Mouse (Mus musculus): ENCODE results near the gene Rsrc1. TPM values are rescaled to one million over a fixed set of nuclear protein-coding genes. Genes with fewer than 3 reads are reported as not detected.
A peak's percentile ranks its signal among the peaks of the same experiment; 100 is the strongest.

Rsrc1 gene
- polyA plus RNA-seq, 1 experiment from 2014 or later: 37.0 TPM

DNA sequence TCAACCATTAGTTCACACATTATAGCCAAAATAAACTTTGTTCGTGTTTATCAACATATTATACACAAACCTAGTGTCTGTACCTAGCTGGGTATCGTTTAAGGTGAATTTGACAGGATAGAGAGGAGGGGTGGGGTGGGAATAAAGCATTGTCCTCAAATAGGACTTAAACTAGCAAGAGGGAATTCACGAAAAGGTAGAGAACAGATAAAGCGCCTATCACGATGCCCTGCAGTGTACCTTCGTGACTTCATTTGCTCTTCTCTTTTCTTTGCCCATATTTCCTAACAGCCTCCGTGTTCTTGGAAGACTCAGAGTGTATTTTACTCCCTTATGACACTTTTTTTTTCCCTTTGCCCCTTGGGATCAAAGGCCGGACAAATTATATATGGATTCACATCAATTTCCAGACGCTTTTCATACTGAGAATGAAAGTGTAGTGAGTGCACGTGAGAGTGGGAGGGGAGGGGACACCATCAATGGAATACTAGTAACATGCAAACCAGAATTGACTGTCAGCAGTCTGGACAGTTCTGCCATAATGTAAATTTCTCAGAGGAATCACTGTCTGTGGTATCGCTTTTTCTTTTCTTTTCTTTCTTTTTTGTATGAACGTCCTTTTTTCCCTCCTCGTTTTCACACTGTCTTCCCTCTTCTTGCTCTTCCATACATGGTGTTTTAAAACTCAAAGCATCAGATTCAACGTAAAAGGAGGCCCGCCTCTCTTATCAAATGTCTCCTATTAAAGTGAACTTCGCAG, 8.8 kb upstream of the Rsrc1 start:
- H3K4me3 ChIP-seq (ENCODE audit: low read depth, low read length): no peak overlapping the region
- no peaks in the 10 kb centered on the region for H3K9me3 ChIP-seq (ENCODE audit: control insufficient read depth, low read depth, low read length)
- H3K4me2 ChIP-seq (replicated peaks; ENCODE audit: low read depth, low read length): no peak overlapping the region
- no peak overlapping the region for H3K27ac ChIP-seq (ENCODE audit: low read length)
- H3K27me3 ChIP-seq (ENCODE audit: control insufficient read depth, insufficient read depth, low read length): peaks cover 55% of the 10 kb centered on the region
- no peaks in the 10 kb centered on the region for H3K36me3 ChIP-seq (ENCODE audit: control insufficient read depth, insufficient read depth, low read length)
- no peaks in the 10 kb centered on the region for H3K4me1 ChIP-seq (ENCODE audit: control insufficient read depth, insufficient read depth, low read length)
- WGBS: 5% methylated on average over 16 of the region's 16 CpGs
- H3K9ac ChIP-seq (replicated peaks; ENCODE audit: low read depth, low read length): no peak overlapping the region
- no peak for ATAC-seq (ENCODE audit: insufficient number of reproducible peaks, insufficient read depth, low FRiP score, low read depth)

DNA sequence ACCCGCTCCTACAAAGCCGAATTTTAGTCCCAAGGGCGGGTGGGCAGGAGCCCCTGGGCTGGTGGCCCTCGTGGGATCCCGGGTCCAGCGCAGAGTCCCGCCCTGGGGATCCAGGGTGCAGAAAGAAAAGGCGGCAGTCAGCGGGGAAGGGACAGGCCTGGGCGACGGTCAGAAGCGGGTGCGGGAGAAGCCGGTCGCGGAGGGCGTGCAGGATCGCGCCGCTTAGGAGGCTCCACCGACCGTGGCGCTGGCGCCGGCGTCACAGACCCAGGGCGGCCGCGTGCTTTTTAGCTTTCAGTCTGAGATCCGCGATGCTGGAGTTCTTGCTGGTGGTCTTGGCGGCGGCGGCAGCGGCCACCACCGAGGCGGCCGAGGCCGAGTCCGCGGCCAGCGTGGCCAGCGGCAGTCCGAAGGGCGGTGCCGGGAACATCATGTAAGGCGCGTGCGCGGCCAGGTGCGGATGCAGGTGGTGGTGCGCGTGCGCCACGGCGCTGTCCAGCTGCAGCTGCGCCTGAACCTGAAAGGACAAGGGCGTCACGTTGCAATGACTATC, 7.7 kb upstream of the Rsrc1 start:
- ATAC-seq (ENCODE audit: insufficient number of reproducible peaks, insufficient read depth, low FRiP score, low read depth): peak; percentile 88
- Histone ChIP-seq H3K4me3 (ENCODE audit: low read depth, low read length) (peak overlapping the region; percentile 39), H3K36me3 (ENCODE audit: control insufficient read depth, insufficient read depth, low read length) (no peaks in the 10 kb centered on the region), H3K9me3 (ENCODE audit: control insufficient read depth, low read depth, low read length) (no peaks in the 10 kb centered on the region), H3K4me2 (replicated peaks; ENCODE audit: low read depth, low read length) (peak overlapping the region; percentile 58), H3K9ac (replicated peaks; ENCODE audit: low read depth, low read length) (no peak overlapping the region), H3K27ac (ENCODE audit: low read length) (no peak overlapping the region), H3K27me3 (ENCODE audit: control insufficient read depth, insufficient read depth, low read length) (peaks cover 58% of the 10 kb centered on the region), H3K4me1 (ENCODE audit: control insufficient read depth, insufficient read depth, low read length) (no peaks in the 10 kb centered on the region)
- WGBS: under 1% methylated on average over 58 of the region's 59 CpGs

DNA sequence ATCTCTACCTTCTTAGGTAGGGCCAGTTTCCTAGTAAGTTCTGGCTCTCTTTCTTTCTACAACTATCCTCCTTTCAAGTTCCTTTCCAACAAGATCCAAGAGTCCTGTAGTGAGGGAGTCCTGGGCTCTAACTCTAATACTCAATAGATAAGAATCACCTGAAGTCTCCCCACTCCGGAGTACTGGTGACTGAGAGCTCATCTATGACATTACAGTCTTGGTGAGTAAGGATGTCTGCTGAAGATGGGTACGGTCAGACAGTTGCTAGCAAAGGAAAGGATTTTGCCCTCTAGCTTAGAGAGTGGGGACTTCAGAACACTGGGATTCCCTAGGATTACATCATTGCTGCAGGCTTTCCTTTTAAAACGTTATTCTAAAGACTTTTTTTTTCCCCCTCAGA, 6.7 kb upstream of the Rsrc1 start:
- H3K9me3 ChIP-seq (ENCODE audit: control insufficient read depth, low read depth, low read length): no peaks in the 10 kb centered on the region
- no peak overlapping the region for H3K27ac ChIP-seq (ENCODE audit: low read length)
- no peak overlapping the region for H3K4me3 ChIP-seq (ENCODE audit: low read depth, low read length)
- 17% methylated on average over 3 of the region's 3 CpGs for WGBS
- H3K4me2 ChIP-seq (replicated peaks; ENCODE audit: low read depth, low read length): no peak overlapping the region
- no peaks in the 10 kb centered on the region for H3K4me1 ChIP-seq (ENCODE audit: control insufficient read depth, insufficient read depth, low read length)
- H3K27me3 ChIP-seq (ENCODE audit: control insufficient read depth, insufficient read depth, low read length): peaks cover 66% of the 10 kb centered on the region
- H3K36me3 ChIP-seq (ENCODE audit: control insufficient read depth, insufficient read depth, low read length): no peaks in the 10 kb centered on the region
- H3K9ac ChIP-seq (replicated peaks; ENCODE audit: low read depth, low read length): no peak overlapping the region
- no peak for ATAC-seq (ENCODE audit: insufficient number of reproducible peaks, insufficient read depth, low FRiP score, low read depth)

DNA sequence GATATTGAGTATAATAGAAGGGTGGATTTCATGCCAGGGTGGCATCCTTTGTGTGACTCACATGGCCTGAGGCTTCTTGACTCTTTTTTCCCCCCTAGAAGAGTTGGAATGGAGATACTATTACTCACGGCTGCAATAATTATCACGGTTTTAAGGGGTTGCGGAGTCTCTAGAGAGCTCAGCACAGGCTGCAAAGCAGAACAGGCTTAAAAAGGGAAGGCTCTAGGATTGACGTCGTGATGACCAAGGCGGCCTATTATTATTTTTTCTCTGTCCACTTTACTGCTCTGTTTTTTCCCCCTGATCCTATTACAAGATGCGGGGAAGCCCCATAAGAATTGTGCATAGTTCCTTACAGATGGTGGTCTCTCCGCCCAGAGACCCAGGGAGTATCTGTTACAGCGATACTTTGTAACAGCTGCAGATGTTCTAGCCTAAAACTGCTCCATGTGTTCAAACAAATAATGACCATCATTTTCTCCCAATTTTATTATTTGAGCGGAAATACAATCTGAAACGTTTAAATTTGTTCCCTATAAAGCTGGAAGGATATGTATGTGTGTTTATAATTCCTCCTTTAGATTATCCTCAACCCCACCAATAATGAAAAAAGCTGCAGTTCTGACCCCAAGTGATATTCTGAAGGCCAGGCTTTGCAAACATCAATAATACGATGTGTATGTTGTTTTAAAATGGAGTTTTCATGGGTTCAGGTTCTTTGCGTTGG, 4.1 kb upstream of the Rsrc1 start:
- no peaks in the 10 kb centered on the region for H3K9me3 ChIP-seq (ENCODE audit: control insufficient read depth, low read depth, low read length)
- 7% methylated on average over 13 of the region's 13 CpGs for WGBS
- H3K4me3 ChIP-seq (ENCODE audit: low read depth, low read length): no peak overlapping the region
- no peaks in the 10 kb centered on the region for H3K36me3 ChIP-seq (ENCODE audit: control insufficient read depth, insufficient read depth, low read length)
- ATAC-seq (ENCODE audit: insufficient number of reproducible peaks, insufficient read depth, low FRiP score, low read depth): no peak
- H3K27ac ChIP-seq (ENCODE audit: low read length): no peak overlapping the region
- H3K4me1 ChIP-seq (ENCODE audit: control insufficient read depth, insufficient read depth, low read length): peaks cover 5% of the 10 kb centered on the region; the same call in 1 of the 2 replicates
- no peak overlapping the region for H3K4me2 ChIP-seq (replicated peaks; ENCODE audit: low read depth, low read length)
- no peak overlapping the region for H3K9ac ChIP-seq (replicated peaks; ENCODE audit: low read depth, low read length)
- H3K27me3 ChIP-seq (ENCODE audit: control insufficient read depth, insufficient read depth, low read length): peaks cover 62% of the 10 kb centered on the region

DNA sequence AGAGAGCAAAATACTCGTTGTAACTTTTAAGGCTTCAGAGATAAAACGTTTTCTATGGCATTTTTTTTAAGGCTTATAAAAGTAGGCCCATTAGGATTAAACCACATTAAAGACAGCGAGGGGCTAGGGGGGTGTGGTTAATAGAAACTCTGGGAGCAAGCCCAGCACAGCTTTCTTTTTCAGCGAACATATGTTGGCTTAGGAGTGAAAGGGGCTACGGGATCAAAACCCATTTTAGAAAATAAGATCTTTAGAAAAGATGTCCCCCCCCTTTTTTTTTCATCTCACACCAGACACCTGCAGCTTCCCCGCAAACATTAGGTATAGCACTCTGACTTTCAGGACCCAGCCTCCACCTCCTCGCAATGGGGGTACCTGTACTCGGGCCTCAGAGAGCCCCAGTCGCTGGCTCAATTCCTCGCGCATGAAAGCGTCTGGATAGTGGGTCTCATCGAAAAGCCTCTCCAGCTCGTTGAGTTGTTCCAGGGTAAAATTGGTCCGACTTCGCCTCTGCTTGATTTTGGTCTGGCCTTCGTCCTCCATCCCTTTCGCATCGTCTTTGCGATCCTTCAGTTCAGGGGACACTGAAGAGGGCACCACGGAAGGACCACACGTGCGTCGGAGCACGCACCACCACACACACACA, 3.3 kb upstream of the Rsrc1 start:
- Histone ChIP-seq H3K36me3 (ENCODE audit: control insufficient read depth, insufficient read depth, low read length) (no peaks in the 10 kb centered on the region), H3K4me2 (replicated peaks; ENCODE audit: low read depth, low read length) (no peak overlapping the region), H3K9ac (replicated peaks; ENCODE audit: low read depth, low read length) (no peak overlapping the region), H3K27ac (ENCODE audit: low read length) (no peak overlapping the region), H3K4me3 (ENCODE audit: low read depth, low read length) (no peak overlapping the region), H3K27me3 (ENCODE audit: control insufficient read depth, insufficient read depth, low read length) (peaks cover 65% of the 10 kb centered on the region), H3K4me1 (ENCODE audit: control insufficient read depth, insufficient read depth, low read length) (peaks cover 5% of the 10 kb centered on the region; the same call in 1 of the 2 replicates), H3K9me3 (ENCODE audit: control insufficient read depth, low read depth, low read length) (no peaks in the 10 kb centered on the region)
- no peak for ATAC-seq (ENCODE audit: insufficient number of reproducible peaks, insufficient read depth, low FRiP score, low read depth)
- WGBS: 2% methylated on average over 25 of the region's 25 CpGs

DNA sequence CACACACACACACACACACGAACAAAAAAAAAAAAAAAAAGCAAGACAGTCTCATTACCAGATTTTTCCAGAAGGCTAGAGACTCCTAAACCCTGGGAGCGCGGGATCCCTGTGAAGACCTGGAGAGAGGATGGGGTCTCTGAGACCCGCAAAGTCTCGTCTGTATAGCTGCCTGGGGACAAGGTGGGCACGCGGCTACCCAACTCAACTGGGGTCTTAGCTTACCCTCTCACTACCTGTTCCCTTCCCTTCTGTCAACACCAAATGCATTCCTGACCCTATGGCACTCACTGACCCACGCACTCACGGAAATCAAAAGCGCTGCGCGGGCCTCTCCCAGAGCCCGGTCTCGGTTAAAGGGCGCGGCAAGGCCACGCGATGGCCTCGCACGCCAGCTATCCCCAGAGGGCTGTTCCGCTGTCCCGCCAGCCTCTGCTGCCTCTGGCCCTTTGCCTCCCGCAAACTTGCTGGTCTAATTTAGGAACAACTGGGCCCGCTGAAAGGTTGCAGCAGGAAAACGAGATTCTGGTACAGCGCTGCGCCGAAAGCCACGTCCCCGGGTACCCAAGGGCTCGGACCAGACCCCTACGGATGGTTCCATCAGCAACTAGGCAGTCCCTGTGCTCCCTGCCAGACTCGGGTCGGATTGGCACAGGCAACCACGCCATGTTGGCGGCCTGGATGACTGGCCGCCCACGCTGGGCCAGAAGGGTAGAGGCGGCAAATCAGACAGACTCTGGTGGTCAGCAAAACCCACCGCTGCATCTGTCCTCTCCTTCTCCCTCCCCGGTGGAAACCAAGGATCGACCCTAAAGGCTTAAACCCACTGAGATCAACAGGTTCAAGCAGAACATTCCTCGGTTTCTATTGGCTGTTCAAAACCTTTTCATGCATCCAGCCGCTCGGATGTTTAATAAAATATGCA, 2.5 kb upstream of the Rsrc1 start:
- peaks cover 5% of the 10 kb centered on the region; the same call in 1 of the 2 replicates for H3K4me1 ChIP-seq (ENCODE audit: control insufficient read depth, insufficient read depth, low read length)
- H3K9me3 ChIP-seq (ENCODE audit: control insufficient read depth, low read depth, low read length): no peaks in the 10 kb centered on the region
- H3K27ac ChIP-seq (ENCODE audit: low read length): no peak overlapping the region
- peaks cover 61% of the 10 kb centered on the region for H3K27me3 ChIP-seq (ENCODE audit: control insufficient read depth, insufficient read depth, low read length)
- ATAC-seq (ENCODE audit: insufficient number of reproducible peaks, insufficient read depth, low FRiP score, low read depth): no peak
- no peaks in the 10 kb centered on the region for H3K36me3 ChIP-seq (ENCODE audit: control insufficient read depth, insufficient read depth, low read length)
- no peak overlapping the region for H3K9ac ChIP-seq (replicated peaks; ENCODE audit: low read depth, low read length)
- WGBS: 1% methylated on average over 45 of the region's 45 CpGs
- H3K4me2 ChIP-seq (replicated peaks; ENCODE audit: low read depth, low read length): no peak overlapping the region
- H3K4me3 ChIP-seq (ENCODE audit: low read depth, low read length): peak overlapping the region; percentile 4; the same call in 1 of the 2 replicates

DNA sequence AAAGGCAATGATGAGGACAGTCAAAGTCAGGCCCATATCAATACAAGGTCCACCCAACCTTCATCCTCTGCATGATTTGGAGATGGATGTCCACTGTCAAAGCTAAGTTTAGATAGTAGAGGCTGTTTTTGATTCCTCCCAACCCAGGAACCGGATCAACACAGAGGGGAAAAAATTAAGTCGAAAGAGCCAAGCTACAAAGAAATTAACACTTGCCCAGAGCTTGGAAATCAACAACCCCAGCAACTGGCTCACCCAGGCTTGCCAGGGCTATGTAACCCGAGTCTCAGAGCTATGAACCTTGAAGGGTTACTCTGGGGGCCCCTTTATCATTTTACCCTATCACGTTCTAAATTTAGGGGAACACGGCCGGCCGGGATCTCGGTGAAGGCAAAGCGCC, 1.7 kb upstream of the Rsrc1 start:
- Histone ChIP-seq H3K9ac (replicated peaks; ENCODE audit: low read depth, low read length) (no peak overlapping the region), H3K4me3 (ENCODE audit: low read depth, low read length) (0 out of 2 replicates have a peak overlapping the region, but pooled peaks have one; percentile 4), H3K27ac (ENCODE audit: low read length) (no peak overlapping the region), H3K36me3 (ENCODE audit: control insufficient read depth, insufficient read depth, low read length) (no peaks in the 10 kb centered on the region), H3K4me1 (ENCODE audit: control insufficient read depth, insufficient read depth, low read length) (peaks cover 5% of the 10 kb centered on the region; the same call in 1 of the 2 replicates), H3K4me2 (replicated peaks; ENCODE audit: low read depth, low read length) (no peak overlapping the region), H3K27me3 (ENCODE audit: control insufficient read depth, insufficient read depth, low read length) (peaks cover 60% of the 10 kb centered on the region), H3K9me3 (ENCODE audit: control insufficient read depth, low read depth, low read length) (no peaks in the 10 kb centered on the region)
- WGBS: 7% methylated on average over 9 of the region's 9 CpGs
- no peak for ATAC-seq (ENCODE audit: insufficient number of reproducible peaks, insufficient read depth, low FRiP score, low read depth)
